Mouse (Mus musculus): ENCODE measurements around the gene Acot1. TPM values are rescaled to one million over a fixed set of nuclear protein-coding genes. Genes with fewer than 3 reads are reported as not detected.
"Not testable (repeated sequence)": the region's sequence is repeated elsewhere in the genome, so short reads cannot be mapped to it uniquely, and the experiment has no call there.

Gene Acot1
- polyA plus RNA-seq, 1 experiment from 2014 or later = 48.5 TPM

- Histone ChIP-seq H3K4me3 (ENCODE audit: low read depth, low read length) (peak overlapping the region; percentile 3; the same call in 1 of the 2 replicates), H3K36me3 (ENCODE audit: control insufficient read depth, insufficient read depth, low read length) (no peaks in the 10 kb centered on the region), H3K9ac (ENCODE audit: low read length) (peak overlapping the region; percentile 20; the same call in 1 of the 2 replicates), H3K4me2 (peak overlapping the region; percentile 49), H3K27me3 (ENCODE audit: control insufficient read depth, insufficient read depth, low read length) (no peaks in the 10 kb centered on the region), H3K9me3 (ENCODE audit: control insufficient read depth, low read length) (no peaks in the 10 kb centered on the region), H3K4me1 (ENCODE audit: control insufficient read depth, insufficient read depth, low read length) (peaks cover 22% of the 10 kb centered on the region), H3K27ac (ENCODE audit: low read depth, low read length) (peak overlapping the region; percentile 44; the same call in 1 of the 2 replicates)
- 24% methylated on average over 12 of the region's 12 CpGs for WGBS
- peak; percentile 67 for ATAC-seq (ENCODE audit: low FRiP score)
- DNase-seq (ENCODE audit: low spot score, missing footprints) = peak; percentile 94
Measured at GRCm38 (mm10) chr12:84011251-84012040, 2.2 kb downstream of the Acot1 start.

GRCm38 (mm10) chr12:84013130-84013529 is 3.8 kb downstream of the Acot1 start:
- no peaks in the 10 kb centered on the region for H3K27me3 ChIP-seq (ENCODE audit: control insufficient read depth, insufficient read depth, low read length)
- H3K9ac ChIP-seq (ENCODE audit: low read length) = no peak overlapping the region
- H3K36me3 ChIP-seq (ENCODE audit: control insufficient read depth, insufficient read depth, low read length) = no peaks in the 10 kb centered on the region
- H3K4me2 ChIP-seq = no peak overlapping the region
- no peaks in the 10 kb centered on the region for H3K9me3 ChIP-seq (ENCODE audit: control insufficient read depth, low read length)
- H3K4me3 ChIP-seq (ENCODE audit: low read depth, low read length) = no peak overlapping the region
- 68% methylated on average over 6 of the region's 6 CpGs for WGBS
- peaks cover 22% of the 10 kb centered on the region for H3K4me1 ChIP-seq (ENCODE audit: control insufficient read depth, insufficient read depth, low read length)
- no peak overlapping the region for H3K27ac ChIP-seq (ENCODE audit: low read depth, low read length)
- DNase-seq (ENCODE audit: low spot score, missing footprints) (peak; percentile 86), ATAC-seq (ENCODE audit: low FRiP score) (no peak)

DNA sequence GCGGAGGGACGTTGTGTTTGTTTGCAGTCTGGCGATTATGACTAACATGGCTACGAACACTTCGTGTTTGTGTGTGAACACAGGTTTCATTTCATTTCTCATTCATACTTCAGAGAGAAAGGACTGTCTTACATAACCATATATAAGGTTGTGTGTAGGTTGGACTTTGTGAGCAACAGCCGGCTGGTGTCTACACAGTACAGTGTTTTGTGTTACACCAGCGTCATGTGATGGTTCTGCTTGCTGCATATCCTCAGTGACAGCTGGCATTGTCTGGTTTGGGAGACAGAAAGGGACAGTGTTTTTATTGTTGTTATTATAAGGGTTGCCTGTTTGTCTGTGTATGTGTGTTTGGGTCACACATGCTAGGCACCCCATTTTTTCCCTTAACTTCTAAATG is 4.4 kb downstream of the Acot1 start:
- Histone ChIP-seq H3K9me3 (ENCODE audit: control insufficient read depth, low read length) (no peaks in the 10 kb centered on the region), H3K4me2 (no peak overlapping the region), H3K9ac (ENCODE audit: low read length) (no peak overlapping the region), H3K27ac (ENCODE audit: low read depth, low read length) (no peak overlapping the region), H3K27me3 (ENCODE audit: control insufficient read depth, insufficient read depth, low read length) (no peaks in the 10 kb centered on the region), H3K36me3 (ENCODE audit: control insufficient read depth, insufficient read depth, low read length) (no peaks in the 10 kb centered on the region), H3K4me1 (ENCODE audit: control insufficient read depth, insufficient read depth, low read length) (peaks cover 20% of the 10 kb centered on the region), H3K4me3 (ENCODE audit: low read depth, low read length) (no peak overlapping the region)
- WGBS = 98% methylated on average over 7 of the region's 7 CpGs
- no peak for DNase-seq (ENCODE audit: low spot score, missing footprints)
- ATAC-seq (ENCODE audit: low FRiP score) = no peak

DNA sequence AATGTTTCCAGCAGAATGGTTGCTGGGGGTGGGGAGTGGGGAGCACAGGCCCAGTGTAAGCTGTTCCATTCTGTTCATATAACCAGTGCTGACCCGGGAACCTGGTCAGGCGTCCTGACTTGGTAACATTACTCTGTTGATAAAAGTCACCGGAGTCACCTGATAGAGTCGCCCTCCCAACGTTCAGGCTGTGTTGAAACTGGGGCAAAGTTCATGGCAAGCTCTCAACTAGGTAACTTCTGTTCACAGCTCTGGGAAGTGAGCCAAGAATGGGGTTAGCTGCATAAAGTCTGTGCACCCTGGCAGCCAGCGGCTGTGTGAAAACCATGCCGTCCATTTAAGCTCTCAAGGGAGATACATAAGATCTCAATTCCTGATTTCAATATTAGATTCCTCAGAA is 11.2 kb downstream of the Acot1 start:
- H3K27me3 ChIP-seq (ENCODE audit: control insufficient read depth, insufficient read depth, low read length); ATAC-seq (ENCODE audit: low FRiP score); H3K36me3 ChIP-seq (ENCODE audit: control insufficient read depth, insufficient read depth, low read length); H3K4me3 ChIP-seq (ENCODE audit: low read depth, low read length); H3K9me3 ChIP-seq (ENCODE audit: control insufficient read depth, low read length); H3K9ac ChIP-seq (ENCODE audit: low read length); H3K27ac ChIP-seq (ENCODE audit: low read depth, low read length); H3K4me1 ChIP-seq (ENCODE audit: control insufficient read depth, insufficient read depth, low read length); DNase-seq (ENCODE audit: low spot score, missing footprints); H3K4me2 ChIP-seq: not testable (repeated sequence)
- WGBS = 81% methylated on average over 7 of the region's 7 CpGs

GRCm38 (mm10) chr12:84022266-84022665 is 13.0 kb downstream of the Acot1 start:
- not testable (repeated sequence) for ATAC-seq (ENCODE audit: low FRiP score); H3K9ac ChIP-seq (ENCODE audit: low read length); DNase-seq (ENCODE audit: low spot score, missing footprints); H3K9me3 ChIP-seq (ENCODE audit: control insufficient read depth, low read length); H3K27me3 ChIP-seq (ENCODE audit: control insufficient read depth, insufficient read depth, low read length); H3K27ac ChIP-seq (ENCODE audit: low read depth, low read length); H3K36me3 ChIP-seq (ENCODE audit: control insufficient read depth, insufficient read depth, low read length); H3K4me2 ChIP-seq; H3K4me1 ChIP-seq (ENCODE audit: control insufficient read depth, insufficient read depth, low read length); H3K4me3 ChIP-seq (ENCODE audit: low read depth, low read length)
- 90% methylated on average over 4 of the region's 4 CpGs for WGBS

DNA sequence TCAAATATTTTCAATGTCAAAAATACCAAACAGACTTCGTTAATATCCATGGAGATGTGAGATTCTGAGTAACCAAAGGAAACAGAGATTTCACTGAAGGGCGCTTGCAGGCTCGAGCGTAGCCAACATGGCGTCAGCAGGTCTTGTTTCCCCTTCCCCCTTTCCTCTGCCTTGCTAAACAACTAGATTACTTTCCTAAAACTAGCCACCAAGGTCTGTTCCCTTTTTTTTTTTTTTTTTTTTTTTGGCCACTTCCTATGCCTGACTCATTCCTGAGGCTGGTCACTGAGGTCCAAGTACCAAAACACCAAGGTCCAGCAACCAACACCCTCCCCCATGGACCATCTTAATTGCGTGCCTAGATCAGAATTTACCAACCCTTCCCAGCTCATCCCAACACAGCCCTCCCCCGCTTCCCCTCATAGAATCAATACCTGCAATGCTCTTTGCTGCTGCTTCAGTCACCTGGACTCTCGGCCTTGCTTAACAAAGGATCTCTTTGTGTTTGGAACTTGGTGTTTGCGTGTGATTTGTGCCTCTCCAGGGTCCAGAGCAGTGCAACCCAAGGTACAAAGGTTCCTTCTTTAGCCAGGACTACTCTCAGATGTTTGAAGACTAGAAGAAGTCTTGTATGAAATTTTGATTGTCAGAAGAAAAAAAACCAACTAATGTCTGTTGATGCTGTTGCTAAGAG is 13.9 kb downstream of the Acot1 start:
- Histone ChIP-seq H3K27ac (ENCODE audit: low read depth, low read length) (no peak overlapping the region), H3K27me3 (ENCODE audit: control insufficient read depth, insufficient read depth, low read length) (no peaks in the 10 kb centered on the region), H3K9ac (ENCODE audit: low read length) (no peak overlapping the region), H3K4me1 (ENCODE audit: control insufficient read depth, insufficient read depth, low read length) (no peaks in the 10 kb centered on the region), H3K4me2 (no peak overlapping the region), H3K4me3 (ENCODE audit: low read depth, low read length) (no peak overlapping the region), H3K36me3 (ENCODE audit: control insufficient read depth, insufficient read depth, low read length) (no peaks in the 10 kb centered on the region), H3K9me3 (ENCODE audit: control insufficient read depth, low read length) (no peaks in the 10 kb centered on the region)
- 86% methylated on average over 9 of the region's 9 CpGs for WGBS
- ATAC-seq (ENCODE audit: low FRiP score) (no peak), DNase-seq (ENCODE audit: low spot score, missing footprints) (no peak)

GRCm38 (mm10) chr12:84025888-84026287 is 16.6 kb downstream of the Acot1 start:
- no peak overlapping the region for H3K4me2 ChIP-seq
- H3K9ac ChIP-seq (ENCODE audit: low read length) = no peak overlapping the region
- H3K9me3 ChIP-seq (ENCODE audit: control insufficient read depth, low read length) = no peaks in the 10 kb centered on the region
- H3K27me3 ChIP-seq (ENCODE audit: control insufficient read depth, insufficient read depth, low read length) = no peaks in the 10 kb centered on the region
- no peaks in the 10 kb centered on the region for H3K4me1 ChIP-seq (ENCODE audit: control insufficient read depth, insufficient read depth, low read length)
- H3K36me3 ChIP-seq (ENCODE audit: control insufficient read depth, insufficient read depth, low read length) = no peaks in the 10 kb centered on the region
- 74% methylated on average over 7 of the region's 7 CpGs for WGBS
- no peak overlapping the region for H3K4me3 ChIP-seq (ENCODE audit: low read depth, low read length)
- ATAC-seq (ENCODE audit: low FRiP score) (no peak), DNase-seq (ENCODE audit: low spot score, missing footprints) (no peak)
- H3K27ac ChIP-seq (ENCODE audit: low read depth, low read length) = no peak overlapping the region

GRCm38 (mm10) chr12:84028328-84028727 is 19.0 kb downstream of the Acot1 start:
- ATAC-seq (ENCODE audit: low FRiP score); H3K9ac ChIP-seq (ENCODE audit: low read length): not testable (repeated sequence)
- WGBS = 53% methylated on average over 3 of the region's 3 CpGs

GRCm38 (mm10) chr12:84029043-84029442 is 19.8 kb downstream of the Acot1 start:
- H3K27ac ChIP-seq (ENCODE audit: low read depth, low read length); H3K4me3 ChIP-seq (ENCODE audit: low read depth, low read length); H3K4me2 ChIP-seq; DNase-seq (ENCODE audit: low spot score, missing footprints); H3K4me1 ChIP-seq (ENCODE audit: control insufficient read depth, insufficient read depth, low read length); H3K27me3 ChIP-seq (ENCODE audit: control insufficient read depth, insufficient read depth, low read length); H3K9ac ChIP-seq (ENCODE audit: low read length); H3K36me3 ChIP-seq (ENCODE audit: control insufficient read depth, insufficient read depth, low read length); ATAC-seq (ENCODE audit: low FRiP score); H3K9me3 ChIP-seq (ENCODE audit: control insufficient read depth, low read length): not testable (repeated sequence)
- 83% methylated on average over 1 of the region's 1 CpGs for WGBS

More at GRCm38 (mm10) chr12:84028328-84028727, 19.0 kb downstream of the Acot1 start:
- not testable (repeated sequence) for H3K4me1 ChIP-seq (ENCODE audit: control insufficient read depth, insufficient read depth, low read length); H3K27me3 ChIP-seq (ENCODE audit: control insufficient read depth, insufficient read depth, low read length); H3K4me2 ChIP-seq; H3K36me3 ChIP-seq (ENCODE audit: control insufficient read depth, insufficient read depth, low read length); DNase-seq (ENCODE audit: low spot score, missing footprints); H3K9me3 ChIP-seq (ENCODE audit: control insufficient read depth, low read length); H3K27ac ChIP-seq (ENCODE audit: low read depth, low read length); H3K4me3 ChIP-seq (ENCODE audit: low read depth, low read length)
